Mouse (Mus musculus): Measurements from ENCODE around the gene Npas4. TPM values are rescaled to one million over a fixed set of nuclear protein-coding genes. Genes with fewer than 3 reads are reported as not detected.

Npas4 gene
- polyA plus RNA-seq, 1 experiment: not detected

DNA sequence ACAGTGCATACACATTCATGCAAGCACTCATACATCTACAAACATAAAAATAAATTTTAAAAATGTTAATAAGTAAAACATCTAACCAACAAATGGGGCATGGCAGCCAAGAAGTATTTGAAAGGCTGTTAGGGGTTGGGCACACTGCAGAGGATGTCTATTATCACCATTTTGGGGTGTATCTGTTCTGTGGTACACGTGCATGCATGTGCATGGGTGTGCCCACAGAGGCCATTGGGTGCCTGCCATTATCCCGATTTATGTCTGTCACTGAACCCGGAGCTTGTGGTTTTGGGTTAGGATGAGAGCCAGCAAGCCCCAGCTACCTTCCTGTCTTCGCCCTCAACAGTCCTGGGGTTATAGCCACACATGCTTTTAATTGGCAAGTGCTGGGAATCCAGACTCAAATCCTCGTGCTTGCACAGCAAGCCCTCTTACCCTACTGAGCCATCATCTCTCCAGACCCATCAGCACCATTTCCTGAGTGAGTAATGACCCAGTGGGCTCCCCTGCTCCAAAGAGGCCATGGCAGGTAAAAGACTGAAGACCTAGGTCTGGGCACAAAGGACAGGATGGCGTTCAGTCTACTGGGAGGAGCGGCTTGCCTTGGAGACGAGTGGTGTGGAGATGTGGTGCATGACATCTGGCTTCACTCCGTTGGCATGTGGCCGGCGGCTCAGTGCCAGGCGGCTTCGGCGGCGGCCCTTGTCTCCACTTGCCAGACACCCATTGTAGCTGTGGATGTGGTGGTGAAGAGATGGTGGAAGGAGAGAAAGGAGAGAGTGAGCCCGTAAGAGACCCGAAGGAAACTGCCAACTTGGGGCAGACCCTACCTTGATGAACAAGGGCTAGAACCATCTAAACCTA, 52.4 kb downstream of the Npas4 start:
- no peak for TF ChIP-seq GATA1 (IDR thresholded peaks at IDR 0.05; ENCODE audit: low read length)

DNA sequence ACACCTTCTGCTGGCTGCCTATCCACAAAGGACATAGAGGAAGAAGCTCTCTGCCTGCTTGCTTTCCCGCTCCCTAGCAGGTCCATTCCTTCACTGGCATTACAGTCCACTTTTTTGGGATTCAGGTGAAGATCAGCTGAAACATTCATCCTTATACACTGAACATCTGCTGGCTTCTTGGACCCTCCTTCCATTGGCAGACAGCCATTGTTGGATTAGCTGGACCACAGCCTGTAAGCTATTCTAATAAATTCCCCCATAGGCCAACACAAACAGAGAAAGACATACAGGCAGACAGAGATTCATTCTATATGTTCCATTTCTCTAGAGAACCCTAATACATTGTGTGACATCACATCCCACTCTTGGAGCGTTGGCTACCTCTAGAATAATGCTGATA, 53.2 kb downstream of the Npas4 start:
- no peak for TF ChIP-seq GATA1 (IDR thresholded peaks at IDR 0.05; ENCODE audit: low read length)

Other genes with a start within 250 kb of the Npas4 start
- gene Rbm4b, start 233.8 kb downstream of the Npas4 start, polyA plus RNA-seq (2012): 4.6 and 5.3 TPM in 2 replicates
- 1.8 and 15.4 TPM in 2 replicates for gene Rbm4, start 196.4 kb downstream of the Npas4 start, polyA plus RNA-seq (2012)
- 1.7 and 12.6 TPM in 2 replicates for gene Gm21992, start 178.7 kb downstream of the Npas4 start, polyA plus RNA-seq (2012)
- gene Rbm14, start 178.7 kb downstream of the Npas4 start, polyA plus RNA-seq (2012): 46.8 and 61.5 TPM in 2 replicates
- gene Ccs, start 151.0 kb downstream of the Npas4 start, polyA plus RNA-seq (2012): 56.4 and 100 TPM in 2 replicates
- gene Ccdc87, start 150.9 kb downstream of the Npas4 start, polyA plus RNA-seq (2012): 0.02 TPM in 1 of 2 replicates, not detected in the other
- not detected in 2 replicates for gene Ctsf, start 135.2 kb downstream of the Npas4 start, polyA plus RNA-seq (2012)
- 0.50 and 0.64 TPM in 2 replicates for gene Actn3, start 112.4 kb downstream of the Npas4 start, polyA plus RNA-seq (2012)
- gene Zdhhc24, start 111.6 kb downstream of the Npas4 start, polyA plus RNA-seq (2012): 2.4 and 3.2 TPM in 2 replicates
- 3.6 and 4.9 TPM in 2 replicates for gene Bbs1, start 83.7 kb downstream of the Npas4 start, polyA plus RNA-seq (2012)
- gene Dpp3, start 62.0 kb downstream of the Npas4 start, polyA plus RNA-seq (2012): 72.5 and 78.7 TPM in 2 replicates
- gene Peli3, start 47.2 kb downstream of the Npas4 start, polyA plus RNA-seq (2012): 0.09 and 0.31 TPM in 2 replicates
- 79.7 and 109 TPM in 2 replicates for gene Mrpl11, start 28.2 kb downstream of the Npas4 start, polyA plus RNA-seq (2012)
- 4.1 and 4.3 TPM in 2 replicates for gene Slc29a2, start 33.5 kb upstream of the Npas4 start, polyA plus RNA-seq (2012)
- 10.8 and 12.4 TPM in 2 replicates for gene B4gat1, start 48.5 kb upstream of the Npas4 start, polyA plus RNA-seq (2012)
- gene AC124502.3, start 48.6 kb upstream of the Npas4 start, polyA plus RNA-seq (2012): 0.15 and 0.33 TPM in 2 replicates
- gene Brms1, start 51.0 kb upstream of the Npas4 start, polyA plus RNA-seq (2012): 61.3 and 101 TPM in 2 replicates
- 1.1 TPM in 2 replicates for gene Rin1, start 60.2 kb upstream of the Npas4 start, polyA plus RNA-seq (2012)
- gene Cd248, start 77.8 kb upstream of the Npas4 start, polyA plus RNA-seq (2012): 0.90 and 0.95 TPM in 2 replicates
- gene Tmem151a, start 95.2 kb upstream of the Npas4 start, polyA plus RNA-seq (2012): not detected in 2 replicates
- gene Yif1a, start 98.2 kb upstream of the Npas4 start, polyA plus RNA-seq (2012): 19.4 and 22.6 TPM in 2 replicates
- gene Cnih2, start 108.2 kb upstream of the Npas4 start, polyA plus RNA-seq (2012): 1.9 and 2.1 TPM in 2 replicates
- gene Rab1b, start 116.8 kb upstream of the Npas4 start, polyA plus RNA-seq (2012): 249 and 315 TPM in 2 replicates
- 9.0 and 11.6 TPM in 2 replicates for gene Klc2, start 128.2 kb upstream of the Npas4 start, polyA plus RNA-seq (2012)

All from G1E-ER4 (cell line).